Mouse (Mus musculus) lung, adult 2 months (tissue): Measurements from ENCODE around the gene Trim2.

ENCODE experiments used
- CTCF ChIP-seq: fragments of 200-500 bp; IDR thresholded peaks from 2 replicates; pipeline ENCODE4 v1.5.1; 2011; ENCODE audit warnings: mild to moderate bottlenecking, low read length, control low read depth; ENCODE audit not compliant: insufficient read depth
- POLR2A ChIP-seq: fragments of 200-500 bp; IDR thresholded peaks from 2 replicates; pipeline ENCODE4 v1.6.1; 2011; ENCODE audit warnings: low read depth, mild to moderate bottlenecking, control low read depth, low read length, borderline replicate concordance; ENCODE audit errors: extremely low read depth

DNA sequence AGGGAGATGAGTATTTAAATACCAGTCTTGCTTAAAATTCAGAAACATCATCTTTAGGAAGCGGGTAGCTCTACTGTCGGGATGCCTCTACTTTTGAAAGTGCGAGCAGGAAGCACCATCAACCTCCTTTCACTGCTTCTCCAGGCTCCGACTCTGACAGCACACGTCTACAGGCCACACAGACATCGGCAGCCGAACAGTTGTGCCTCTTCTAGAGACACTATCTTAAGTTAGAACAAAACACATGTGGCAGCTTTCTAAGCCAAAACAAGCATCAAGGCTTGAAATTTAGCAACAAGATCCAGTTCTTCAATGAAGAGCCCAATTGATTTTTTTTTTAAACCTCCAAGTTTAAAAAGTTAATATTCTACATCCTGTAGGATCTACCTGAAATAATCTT is 188.5 kb downstream of the Trim2 start:
- no peak for TF ChIP-seq POLR2A
- TF ChIP-seq CTCF: no peak
